Mouse (Mus musculus) kidney, adult 18-20 months (tissue): Measurements from ENCODE around the gene Brd2.

Experiments used
- DNase-seq: peaks from one replicate; pipeline ENCODE4 v3.0.0; 2021

The Brd2 gene

GRCm38 (mm10) chr17:34109806-34110195, 12.6 kb downstream of the Brd2 start:
- DNase-seq, result no peak

- no peak for DNase-seq
Observed at GRCm38 (mm10) chr17:34109038-34109805, 13.2 kb downstream of the Brd2 start.

- no peak for DNase-seq
Observed at GRCm38 (mm10) chr17:34108460-34108859, 14.0 kb downstream of the Brd2 start.

- no peak for DNase-seq
Observed at GRCm38 (mm10) chr17:34107109-34107867, 15.1 kb downstream of the Brd2 start.

GRCm38 (mm10) chr17:34106555-34106954, 15.9 kb downstream of the Brd2 start:
- no peak for DNase-seq

GRCm38 (mm10) chr17:34104804-34105203, 17.6 kb downstream of the Brd2 start:
- no peak for DNase-seq

GRCm38 (mm10) chr17:34102831-34103230, 19.6 kb downstream of the Brd2 start:
- DNase-seq, result no peak

- peak; percentile 95 for DNase-seq
Observed at GRCm38 (mm10) chr17:34101604-34102032, 20.8 kb downstream of the Brd2 start.

- no peak for DNase-seq
Observed at GRCm38 (mm10) chr17:34101185-34101584, 21.2 kb downstream of the Brd2 start.

GRCm38 (mm10) chr17:34099531-34099930, 22.9 kb downstream of the Brd2 start:
- peak; percentile 49 for DNase-seq

- DNase-seq, result peak; percentile 56
Observed at GRCm38 (mm10) chr17:34098709-34099479, 23.5 kb downstream of the Brd2 start.

GRCm38 (mm10) chr17:34097272-34097671, 25.2 kb downstream of the Brd2 start:
- DNase-seq, result no peak

GRCm38 (mm10) chr17:34096497-34097010, 25.9 kb downstream of the Brd2 start:
- DNase-seq, result no peak

- DNase-seq, result no peak
Observed at GRCm38 (mm10) chr17:34094283-34095035, 28.0 kb downstream of the Brd2 start.

- no peak for DNase-seq
Observed at GRCm38 (mm10) chr17:34093199-34093874, 29.1 kb downstream of the Brd2 start.

GRCm38 (mm10) chr17:34092197-34092875, 30.1 kb downstream of the Brd2 start, which contains the start of gene H2-Oa:
TSS of gene H2-Oa (plus strand) at chr17:34092340.
- no peak for DNase-seq

- no peak for DNase-seq
Observed at GRCm38 (mm10) chr17:34090923-34091322, 31.5 kb downstream of the Brd2 start.

GRCm38 (mm10) chr17:34088124-34088523, 34.3 kb downstream of the Brd2 start:
- no peak for DNase-seq

GRCm38 (mm10) chr17:34087386-34087785, 35.0 kb downstream of the Brd2 start:
- no peak for DNase-seq

- DNase-seq, result no peak
Observed at GRCm38 (mm10) chr17:34083104-34083503, 39.3 kb downstream of the Brd2 start.

GRCm38 (mm10) chr17:34079621-34080020, 42.8 kb downstream of the Brd2 start:
- no peak for DNase-seq
